Mouse (Mus musculus) heart, adult 2 months (tissue): ENCODE data around the gene Mtrr.

Experiments
- CTCF ChIP-seq: fragments of 200-600 bp; IDR thresholded peaks from 2 replicates; pipeline ENCODE4 v1.8.1; 2022; ENCODE audit warnings: antibody characterized with exemption, mild to moderate bottlenecking, moderate library complexity
- EP300 ChIP-seq: fragments of 200-500 bp; IDR thresholded peaks from 2 replicates; pipeline ENCODE4 v1.6.1; 2011; ENCODE audit warnings: low read depth, low read length, control low read depth; ENCODE audit not compliant: insufficient read depth

DNA sequence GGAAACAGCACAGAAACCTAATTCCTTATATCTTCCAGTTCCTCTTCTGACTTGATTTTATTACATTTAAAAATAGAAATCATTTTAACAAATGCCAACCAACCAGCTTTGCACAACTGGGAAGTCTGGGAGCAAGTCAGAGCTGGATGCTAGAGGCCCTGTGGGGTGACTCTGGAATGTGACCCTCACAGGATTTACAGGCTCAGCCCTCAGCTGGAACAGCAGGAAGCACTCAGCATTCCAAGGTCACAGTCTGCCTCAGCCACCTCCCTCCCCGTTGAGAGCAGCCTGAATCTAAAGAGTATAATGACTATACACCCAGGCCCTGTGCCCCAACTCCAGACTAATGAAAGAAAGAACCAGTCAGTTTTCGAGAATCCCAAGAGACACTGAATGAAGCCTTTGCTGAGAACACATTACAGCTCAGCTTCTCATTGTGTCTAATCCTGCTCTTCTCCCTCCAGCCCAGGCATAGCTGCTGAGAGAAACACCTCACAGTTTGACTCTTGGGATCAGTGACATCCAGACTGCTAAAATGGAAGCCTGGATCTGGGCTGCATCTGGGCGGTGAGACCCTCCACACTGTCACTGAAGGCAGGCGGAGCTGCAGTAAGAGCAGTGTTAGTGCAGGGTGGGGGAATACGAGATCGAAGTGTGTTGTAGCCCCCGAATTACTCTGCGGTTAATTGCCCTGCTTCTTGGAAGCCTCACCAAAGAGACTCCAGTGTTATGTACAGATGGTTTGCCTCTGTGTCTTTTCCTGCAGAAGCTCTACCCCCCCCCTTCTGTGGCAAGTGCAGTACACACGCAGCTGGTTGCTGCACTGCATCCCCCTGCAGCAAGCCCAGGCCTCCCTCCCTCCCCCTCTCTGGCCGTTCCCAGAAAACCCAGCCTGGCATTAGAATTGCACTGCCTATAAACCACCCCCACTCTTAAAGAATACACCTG, 8.7 kb downstream of the Mtrr start:
- TF ChIP-seq EP300 (no peak), CTCF (no peak)
